Mouse (Mus musculus): ENCODE data around the gene Tmem121. TPM values are rescaled to one million over a fixed set of nuclear protein-coding genes. Genes with fewer than 3 reads are reported as not detected.

Gene Tmem121
- polyA plus RNA-seq, 1 experiment from 2014 or later = 1.5 TPM

DNA sequence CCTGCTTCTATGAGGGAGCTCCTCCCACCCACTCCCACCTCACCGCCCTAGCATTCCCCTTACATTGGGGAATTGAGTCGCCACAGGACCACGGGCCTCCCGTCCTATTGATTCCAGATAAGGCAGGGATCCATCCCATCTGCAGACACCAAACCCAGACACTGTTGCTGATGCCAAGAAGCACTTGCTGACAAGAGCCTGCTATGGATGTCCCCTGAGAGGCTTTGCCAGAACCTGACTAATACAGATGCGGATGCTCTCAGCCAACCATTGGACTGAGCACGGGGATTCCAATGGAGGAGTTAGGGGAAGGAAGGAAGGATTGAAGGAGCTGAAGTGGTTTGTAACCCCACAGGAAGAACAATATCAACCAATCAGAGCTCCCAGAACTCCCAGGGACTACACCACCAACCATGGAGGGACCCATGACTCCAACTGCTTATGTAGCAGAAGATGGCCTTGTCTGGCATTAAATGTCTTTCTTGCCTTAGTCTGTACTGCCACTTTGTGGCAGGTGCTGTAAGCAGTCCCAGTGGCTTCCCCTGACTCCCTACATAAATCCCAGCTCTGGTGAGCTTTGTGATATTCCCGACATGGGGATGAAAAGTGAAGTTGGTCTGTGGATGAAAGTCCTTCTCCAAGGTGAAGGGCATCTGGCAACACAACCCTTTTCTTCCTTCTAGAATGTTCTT lies 19.7 kb downstream of the Tmem121 start:
- ATAC-seq (replicated peaks; ENCODE audit: insufficient number of reproducible peaks, low FRiP score, low TSS enrichment) = no peak
- Histone ChIP-seq H3K27me3 (ENCODE audit: control insufficient read depth, insufficient read depth, low read length) (no peaks in the 10 kb centered on the region), H3K4me3 (ENCODE audit: low read depth, low read length) (no peak overlapping the region), H3K4me2 (no peak overlapping the region), H3K36me3 (ENCODE audit: control insufficient read depth, insufficient read depth, low read length) (no peaks in the 10 kb centered on the region), H3K9me3 (replicated peaks; ENCODE audit: control insufficient read depth, low read length) (0 out of 2 replicates have a peak, but pooled peaks cover 4% of the 10 kb centered on the region), H3K27ac (ENCODE audit: low read depth, low read length) (no peak overlapping the region), H3K9ac (ENCODE audit: low read depth, low read length) (no peak overlapping the region), H3K4me1 (ENCODE audit: control insufficient read depth, insufficient read depth, low read length) (no peaks in the 10 kb centered on the region)
- WGBS (ENCODE audit: insufficient replicate concordance) = 84% methylated on average over 7 of the region's 7 CpGs

DNA sequence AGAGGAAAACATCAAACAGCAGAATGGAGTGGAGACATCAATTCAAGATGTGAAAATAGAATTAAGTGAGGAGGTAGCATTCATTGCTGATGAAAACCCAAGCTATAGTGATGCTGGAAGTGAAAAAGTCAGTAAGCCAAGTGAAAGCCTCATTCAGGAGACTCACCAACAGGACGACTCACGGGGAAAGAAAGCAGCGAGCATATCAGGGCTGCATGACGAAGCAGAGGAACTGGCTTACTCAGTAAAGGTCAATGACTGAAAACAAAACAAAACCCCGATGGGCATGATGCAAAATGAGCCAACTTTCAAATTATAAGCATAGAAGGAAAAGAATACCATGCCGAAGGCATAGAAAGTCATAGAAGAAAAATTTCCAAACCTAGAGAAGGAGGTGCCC lies 22.0 kb downstream of the Tmem121 start:
- Histone ChIP-seq H3K27me3 (ENCODE audit: control insufficient read depth, insufficient read depth, low read length) (no peaks in the 10 kb centered on the region), H3K9ac (ENCODE audit: low read depth, low read length) (no peak overlapping the region), H3K4me3 (ENCODE audit: low read depth, low read length) (no peak overlapping the region), H3K27ac (ENCODE audit: low read depth, low read length) (no peak overlapping the region), H3K36me3 (ENCODE audit: control insufficient read depth, insufficient read depth, low read length) (no peaks in the 10 kb centered on the region), H3K4me1 (ENCODE audit: control insufficient read depth, insufficient read depth, low read length) (no peaks in the 10 kb centered on the region), H3K9me3 (replicated peaks; ENCODE audit: control insufficient read depth, low read length) (no peaks in the 10 kb centered on the region), H3K4me2 (no peak overlapping the region)
- WGBS (ENCODE audit: insufficient replicate concordance) = 74% methylated on average over 6 of the region's 6 CpGs
- ATAC-seq (replicated peaks; ENCODE audit: insufficient number of reproducible peaks, low FRiP score, low TSS enrichment) = no peak

DNA sequence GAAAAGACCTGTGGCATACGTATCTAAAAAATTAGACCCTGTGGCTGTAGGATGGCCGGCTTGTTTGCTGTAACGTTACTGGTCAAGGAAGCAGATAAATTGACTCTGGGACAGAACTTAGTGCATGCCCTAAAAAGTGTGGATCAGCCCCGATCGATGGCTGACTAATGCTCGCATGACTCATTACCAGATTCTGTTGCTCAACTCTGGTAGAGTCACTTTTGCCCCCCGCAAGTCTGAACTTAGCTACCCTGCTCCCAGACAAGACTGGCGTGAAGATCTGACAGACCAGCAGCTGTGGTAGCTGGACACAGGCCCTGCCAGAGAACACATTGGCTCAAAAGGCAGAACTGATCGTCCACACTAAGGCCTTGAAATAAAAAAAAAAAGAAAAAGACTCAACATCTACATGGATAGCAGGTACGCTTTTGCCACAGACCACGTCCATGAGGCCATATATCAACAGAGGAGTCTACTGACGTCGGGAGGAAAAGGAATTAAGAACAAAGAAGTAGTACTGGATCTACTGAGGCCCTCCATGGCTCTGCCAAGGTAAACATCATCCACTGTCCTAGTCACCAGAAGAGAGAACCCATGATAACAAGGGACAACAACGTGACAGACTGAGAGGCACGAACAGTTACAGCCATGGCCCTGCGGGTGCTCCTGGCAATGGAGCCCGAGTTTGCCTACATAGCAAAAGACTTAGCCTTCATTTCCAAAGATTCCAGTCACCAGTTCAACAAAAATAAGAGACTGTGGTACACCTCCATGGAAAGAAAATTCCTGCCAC lies 25.1 kb downstream of the Tmem121 start:
- no peak overlapping the region for H3K4me3 ChIP-seq (ENCODE audit: low read depth, low read length)
- no peak overlapping the region for H3K4me2 ChIP-seq
- H3K27ac ChIP-seq (ENCODE audit: low read depth, low read length) = no peak overlapping the region
- H3K36me3 ChIP-seq (ENCODE audit: control insufficient read depth, insufficient read depth, low read length) = no peaks in the 10 kb centered on the region
- 77% methylated on average over 17 of the region's 17 CpGs for WGBS (ENCODE audit: insufficient replicate concordance)
- H3K4me1 ChIP-seq (ENCODE audit: control insufficient read depth, insufficient read depth, low read length) = no peaks in the 10 kb centered on the region
- no peaks in the 10 kb centered on the region for H3K9me3 ChIP-seq (replicated peaks; ENCODE audit: control insufficient read depth, low read length)
- ATAC-seq (replicated peaks; ENCODE audit: insufficient number of reproducible peaks, low FRiP score, low TSS enrichment) = no peak
- no peaks in the 10 kb centered on the region for H3K27me3 ChIP-seq (ENCODE audit: control insufficient read depth, insufficient read depth, low read length)
- no peak overlapping the region for H3K9ac ChIP-seq (ENCODE audit: low read depth, low read length)

DNA sequence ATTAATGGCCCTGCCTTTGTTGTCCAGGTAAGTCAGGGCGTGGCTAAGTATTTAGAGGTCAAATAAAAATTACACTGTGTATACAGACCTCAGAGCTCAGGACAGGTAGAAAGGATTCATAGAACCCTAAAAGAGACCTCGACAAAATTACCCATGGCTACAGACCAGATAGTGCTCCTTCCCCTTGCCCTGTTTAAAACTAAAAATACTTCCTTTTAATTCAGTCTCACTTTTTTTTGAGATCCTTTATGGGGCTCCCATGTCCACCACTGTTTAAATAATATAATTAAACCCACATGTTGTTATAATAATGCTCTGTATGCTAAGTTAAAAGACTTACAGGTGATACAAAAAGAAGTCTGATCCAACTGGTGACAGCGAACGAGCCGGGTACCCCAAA lies 26.0 kb downstream of the Tmem121 start:
- WGBS (ENCODE audit: insufficient replicate concordance) = 82% methylated on average over 5 of the region's 5 CpGs
- no peaks in the 10 kb centered on the region for H3K4me1 ChIP-seq (ENCODE audit: control insufficient read depth, insufficient read depth, low read length)
- H3K9ac ChIP-seq (ENCODE audit: low read depth, low read length) = no peak overlapping the region
- H3K4me2 ChIP-seq = no peak overlapping the region
- no peak overlapping the region for H3K27ac ChIP-seq (ENCODE audit: low read depth, low read length)
- no peaks in the 10 kb centered on the region for H3K9me3 ChIP-seq (replicated peaks; ENCODE audit: control insufficient read depth, low read length)
- H3K36me3 ChIP-seq (ENCODE audit: control insufficient read depth, insufficient read depth, low read length) = no peaks in the 10 kb centered on the region
- no peak for ATAC-seq (replicated peaks; ENCODE audit: insufficient number of reproducible peaks, low FRiP score, low TSS enrichment)
- H3K4me3 ChIP-seq (ENCODE audit: low read depth, low read length) = no peak overlapping the region
- no peaks in the 10 kb centered on the region for H3K27me3 ChIP-seq (ENCODE audit: control insufficient read depth, insufficient read depth, low read length)

DNA sequence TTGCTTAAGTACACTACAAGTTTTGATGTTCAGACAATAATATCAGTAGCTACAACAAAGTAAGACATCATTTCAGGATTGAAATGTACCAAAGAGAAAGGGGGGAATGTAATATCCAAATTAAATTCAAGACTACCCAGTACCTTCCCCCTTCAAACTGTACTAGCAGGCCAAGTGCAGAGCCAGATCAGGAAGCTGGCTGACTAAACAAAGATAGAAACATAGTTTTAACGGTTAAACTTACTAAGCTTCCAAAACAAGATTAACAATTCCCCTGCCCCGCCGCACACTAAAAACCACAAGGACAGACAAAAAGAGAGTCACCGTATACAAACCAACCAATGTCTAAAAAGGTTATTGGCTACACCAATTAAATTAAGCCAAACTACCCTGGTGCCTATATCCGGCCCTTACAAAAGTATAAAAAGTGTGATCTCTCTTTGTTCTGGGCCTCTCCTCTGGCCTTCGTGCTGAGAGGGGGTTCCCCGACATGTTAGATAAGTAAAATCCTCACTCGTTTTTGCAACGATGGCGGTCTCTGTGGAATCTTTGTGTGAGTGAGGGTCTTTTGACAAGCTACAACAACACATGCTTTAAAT lies 26.7 kb downstream of the Tmem121 start:
- no peak overlapping the region for H3K9ac ChIP-seq (ENCODE audit: low read depth, low read length)
- no peak overlapping the region for H3K27ac ChIP-seq (ENCODE audit: low read depth, low read length)
- H3K9me3 ChIP-seq (replicated peaks; ENCODE audit: control insufficient read depth, low read length) = no peaks in the 10 kb centered on the region
- H3K36me3 ChIP-seq (ENCODE audit: control insufficient read depth, insufficient read depth, low read length) = no peaks in the 10 kb centered on the region
- WGBS (ENCODE audit: insufficient replicate concordance) = 79% methylated on average over 10 of the region's 10 CpGs
- no peak overlapping the region for H3K4me2 ChIP-seq
- no peak overlapping the region for H3K4me3 ChIP-seq (ENCODE audit: low read depth, low read length)
- no peaks in the 10 kb centered on the region for H3K27me3 ChIP-seq (ENCODE audit: control insufficient read depth, insufficient read depth, low read length)
- no peak for ATAC-seq (replicated peaks; ENCODE audit: insufficient number of reproducible peaks, low FRiP score, low TSS enrichment)
- H3K4me1 ChIP-seq (ENCODE audit: control insufficient read depth, insufficient read depth, low read length) = no peaks in the 10 kb centered on the region

DNA sequence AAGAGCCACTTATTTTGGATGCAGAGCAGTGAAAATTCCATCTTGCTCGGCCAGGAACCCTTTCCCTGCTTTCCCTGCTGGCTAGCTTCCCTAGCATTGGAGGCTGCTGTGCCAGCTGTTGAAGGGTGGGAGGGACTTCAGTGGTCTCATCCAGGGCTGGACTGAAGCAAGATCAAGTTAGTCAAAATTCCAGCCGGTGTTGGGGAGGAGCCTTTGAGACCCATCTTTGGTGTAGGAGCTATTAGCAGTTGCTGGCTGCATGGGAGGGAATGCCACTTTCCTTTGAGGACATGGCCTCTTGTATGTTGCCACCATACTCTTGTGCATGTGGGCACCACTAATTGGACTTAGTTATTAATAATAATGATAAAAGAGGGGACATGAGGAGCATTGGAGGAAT lies 27.5 kb downstream of the Tmem121 start:
- no peak overlapping the region for H3K4me2 ChIP-seq
- H3K9ac ChIP-seq (ENCODE audit: low read depth, low read length) = no peak overlapping the region
- no peaks in the 10 kb centered on the region for H3K36me3 ChIP-seq (ENCODE audit: control insufficient read depth, insufficient read depth, low read length)
- H3K4me1 ChIP-seq (ENCODE audit: control insufficient read depth, insufficient read depth, low read length) = no peaks in the 10 kb centered on the region
- no peak overlapping the region for H3K4me3 ChIP-seq (ENCODE audit: low read depth, low read length)
- no peaks in the 10 kb centered on the region for H3K9me3 ChIP-seq (replicated peaks; ENCODE audit: control insufficient read depth, low read length)
- 70% methylated on average over 2 of the region's 2 CpGs for WGBS (ENCODE audit: insufficient replicate concordance)
- H3K27me3 ChIP-seq (ENCODE audit: control insufficient read depth, insufficient read depth, low read length) = no peaks in the 10 kb centered on the region
- ATAC-seq (replicated peaks; ENCODE audit: insufficient number of reproducible peaks, low FRiP score, low TSS enrichment) = no peak
- no peak overlapping the region for H3K27ac ChIP-seq (ENCODE audit: low read depth, low read length)

DNA sequence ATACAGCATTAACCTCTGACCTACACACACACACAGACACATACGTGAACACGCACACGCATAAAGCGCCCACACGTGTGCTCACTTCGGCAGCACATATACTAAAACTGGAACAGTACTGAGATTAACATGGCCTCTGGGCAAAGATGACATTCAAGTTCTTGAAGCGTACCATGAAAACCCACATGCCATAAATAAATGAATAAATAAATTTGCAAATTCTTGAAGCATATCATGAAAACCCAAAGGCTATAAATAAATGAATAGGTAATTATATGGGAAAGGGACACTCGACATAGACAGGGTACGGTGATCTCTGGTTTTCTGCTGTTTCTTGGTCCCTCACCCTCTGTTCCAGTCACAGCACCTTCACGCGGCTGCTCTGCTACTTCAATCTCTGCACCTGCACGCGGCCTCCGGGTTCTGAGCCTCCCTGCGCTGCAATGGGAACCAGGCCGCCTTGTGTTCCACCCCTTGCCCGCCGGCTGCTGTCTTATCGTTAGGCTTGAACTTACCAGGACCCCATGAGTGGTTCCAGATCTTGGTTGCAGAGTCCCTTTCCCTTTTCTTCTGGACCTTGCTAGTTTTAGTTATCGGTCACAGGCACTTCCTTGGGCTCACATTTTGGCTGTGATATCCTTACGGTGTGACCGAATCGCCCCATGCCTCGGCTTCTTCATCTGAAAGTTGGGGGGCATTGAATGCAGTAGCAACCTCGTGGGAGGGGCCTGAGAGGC lies 28.5 kb downstream of the Tmem121 start:
- no peak overlapping the region for H3K4me2 ChIP-seq
- H3K4me3 ChIP-seq (ENCODE audit: low read depth, low read length) = no peak overlapping the region
- H3K27ac ChIP-seq (ENCODE audit: low read depth, low read length) = no peak overlapping the region
- no peaks in the 10 kb centered on the region for H3K9me3 ChIP-seq (replicated peaks; ENCODE audit: control insufficient read depth, low read length)
- H3K27me3 ChIP-seq (ENCODE audit: control insufficient read depth, insufficient read depth, low read length) = no peaks in the 10 kb centered on the region
- H3K9ac ChIP-seq (ENCODE audit: low read depth, low read length) = no peak overlapping the region
- ATAC-seq (replicated peaks; ENCODE audit: insufficient number of reproducible peaks, low FRiP score, low TSS enrichment) = no peak
- WGBS (ENCODE audit: insufficient replicate concordance) = 80% methylated on average over 25 of the region's 25 CpGs
- H3K36me3 ChIP-seq (ENCODE audit: control insufficient read depth, insufficient read depth, low read length) = no peaks in the 10 kb centered on the region
- H3K4me1 ChIP-seq (ENCODE audit: control insufficient read depth, insufficient read depth, low read length) = no peaks in the 10 kb centered on the region

DNA sequence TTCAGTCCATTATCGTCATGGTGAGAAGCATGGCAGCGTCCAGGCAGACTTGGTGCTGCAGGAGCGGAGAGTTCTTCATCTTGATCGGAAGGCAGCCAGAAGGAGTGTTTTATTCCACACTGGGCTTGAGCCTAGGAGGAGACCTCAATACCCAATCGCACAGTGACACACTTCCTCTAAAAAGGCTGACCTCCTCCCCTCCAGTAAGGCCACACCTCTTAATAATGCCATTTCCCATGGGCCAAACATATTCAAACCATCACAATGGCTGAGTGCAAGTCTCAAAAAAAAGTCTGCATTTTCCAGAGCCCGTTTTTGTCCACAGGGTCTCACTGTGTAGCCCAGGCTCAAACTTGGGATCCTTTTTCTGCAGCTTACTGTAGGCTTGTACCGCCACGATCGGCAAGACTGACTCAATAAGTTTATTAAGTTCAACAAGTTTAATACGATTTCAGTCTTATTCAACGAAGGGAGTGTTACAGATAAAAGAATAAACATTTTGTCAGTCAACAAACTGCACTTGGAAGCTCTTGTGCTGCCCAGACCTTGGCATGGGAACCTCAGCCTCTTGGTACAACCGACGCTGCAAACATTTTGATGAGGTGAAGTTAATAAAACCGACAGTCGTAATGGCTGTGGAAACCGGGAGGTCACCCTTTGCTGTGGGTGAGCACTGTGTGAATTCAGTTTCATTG lies 29.4 kb downstream of the Tmem121 start:
- WGBS (ENCODE audit: insufficient replicate concordance) = 76% methylated on average over 16 of the region's 16 CpGs
- ATAC-seq (replicated peaks; ENCODE audit: insufficient number of reproducible peaks, low FRiP score, low TSS enrichment) = no peak

More for the DNA sequence above, 29.4 kb downstream of the Tmem121 start:
- no peak overlapping the region for H3K9ac ChIP-seq (ENCODE audit: low read depth, low read length)
- no peaks in the 10 kb centered on the region for H3K36me3 ChIP-seq (ENCODE audit: control insufficient read depth, insufficient read depth, low read length)
- no peak overlapping the region for H3K27ac ChIP-seq (ENCODE audit: low read depth, low read length)
- H3K4me3 ChIP-seq (ENCODE audit: low read depth, low read length) = no peak overlapping the region
- no peaks in the 10 kb centered on the region for H3K9me3 ChIP-seq (replicated peaks; ENCODE audit: control insufficient read depth, low read length)
- H3K27me3 ChIP-seq (ENCODE audit: control insufficient read depth, insufficient read depth, low read length) = no peaks in the 10 kb centered on the region
- H3K4me2 ChIP-seq = no peak overlapping the region
- no peaks in the 10 kb centered on the region for H3K4me1 ChIP-seq (ENCODE audit: control insufficient read depth, insufficient read depth, low read length)
